Mouse (Mus musculus) CD4-positive, CD25-positive, alpha-beta regulatory T cell, adult 2 months (primary cell): Measurements from ENCODE around the gene Dlg3.
A peak's percentile ranks its signal among the peaks of the same experiment; 100 is the strongest.

ENCODE experiments used
- DNase-seq: peaks from one replicate; pipeline ENCODE4 v3.0.0-alpha.2; 2012; ENCODE audit warnings: low read depth, low spot score

Dlg3 gene

DNA sequence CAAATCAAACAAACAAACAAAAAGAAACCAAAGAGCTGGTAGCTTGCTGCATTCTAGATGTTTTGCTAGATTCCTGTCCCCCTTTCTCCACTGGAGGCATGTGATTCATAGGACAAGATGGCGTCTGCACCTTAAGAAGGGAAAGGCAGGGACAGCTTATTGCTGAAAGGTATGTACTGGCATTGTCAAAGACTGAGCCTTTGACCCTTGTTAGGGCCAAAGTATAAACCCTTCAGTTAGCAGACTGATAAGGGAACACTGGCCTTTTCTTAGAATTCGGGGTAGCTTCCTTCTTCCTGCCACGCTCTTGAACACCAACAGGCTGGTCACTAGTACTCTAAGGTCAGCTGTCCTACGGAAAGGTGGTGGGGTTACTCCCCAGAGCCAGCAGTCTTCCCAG, 29.8 kb downstream of the Dlg3 start:
- DNase-seq: no peak

DNA sequence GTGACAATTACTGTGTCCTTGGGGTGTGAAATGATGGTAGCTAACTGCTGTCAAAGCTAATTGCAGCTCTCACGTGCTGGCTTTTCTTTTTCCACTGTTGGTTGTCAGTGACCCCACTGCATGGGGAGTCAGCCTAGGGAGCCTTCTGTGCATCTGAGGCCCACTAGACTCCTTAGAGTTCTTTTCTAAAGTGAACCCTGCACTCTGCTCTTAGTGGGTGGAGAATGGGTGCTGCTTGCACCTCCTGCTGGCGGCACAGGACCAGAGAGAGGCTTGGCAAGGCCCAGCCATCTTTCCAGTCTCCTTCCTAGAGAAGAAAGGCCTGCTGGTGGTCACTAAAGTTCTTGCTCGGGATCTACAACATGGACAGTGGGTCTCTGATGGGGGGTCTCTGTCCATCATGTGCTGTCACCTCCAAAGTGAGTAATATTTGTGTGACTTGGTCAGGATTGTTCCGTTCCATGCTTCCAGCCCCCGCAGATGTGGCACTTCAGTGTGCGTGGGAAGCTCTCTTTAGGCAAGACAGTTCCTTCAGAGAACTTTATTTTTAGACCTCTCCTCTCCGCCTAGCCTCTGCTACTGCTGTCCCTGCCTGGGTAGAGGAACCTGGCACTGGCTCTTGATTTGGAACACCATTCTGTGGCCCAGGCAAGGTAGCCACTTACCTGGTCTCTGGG, 30.5 kb downstream of the Dlg3 start:
- no peak for DNase-seq

DNA sequence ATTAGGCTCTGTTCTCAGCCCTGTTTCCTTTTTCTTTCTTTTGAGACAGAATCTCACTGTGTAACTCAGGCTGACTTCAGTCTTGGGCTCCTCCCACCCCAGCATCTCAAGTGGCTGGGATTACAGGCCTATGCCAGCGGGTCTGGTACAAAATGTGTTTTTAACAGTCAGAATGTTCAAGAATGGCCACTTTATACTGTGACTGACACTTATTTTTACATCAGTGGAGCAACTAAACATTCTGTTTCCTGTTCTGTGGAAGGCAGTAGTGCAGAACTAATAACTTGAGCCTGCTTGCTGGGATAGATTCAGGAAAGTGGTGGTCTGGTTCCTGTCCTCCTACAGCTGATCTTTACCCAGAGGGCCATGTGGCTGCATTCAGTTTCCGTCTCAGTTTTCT, 33.1 kb downstream of the Dlg3 start:
- no peak for DNase-seq

DNA sequence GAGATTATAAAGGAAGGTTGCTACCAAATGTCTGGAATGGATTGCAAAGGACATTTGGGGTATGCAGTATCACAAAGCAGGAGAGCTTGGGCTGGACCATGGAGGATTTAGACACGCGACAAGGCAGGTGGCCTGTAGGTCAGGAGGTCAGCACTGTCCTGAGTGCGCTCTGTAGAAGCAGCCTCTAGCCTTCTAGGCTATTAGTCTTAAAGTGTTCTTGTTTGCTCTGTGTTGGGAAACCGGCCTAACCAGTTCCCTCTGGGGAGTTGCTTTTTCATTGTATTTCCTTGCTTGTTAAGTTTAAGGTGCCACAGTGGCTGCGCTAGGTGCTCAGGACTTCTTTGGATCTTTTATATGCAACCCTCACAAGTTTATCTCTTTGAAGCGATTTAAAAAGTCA, 34.5 kb downstream of the Dlg3 start:
- no peak for DNase-seq

DNA sequence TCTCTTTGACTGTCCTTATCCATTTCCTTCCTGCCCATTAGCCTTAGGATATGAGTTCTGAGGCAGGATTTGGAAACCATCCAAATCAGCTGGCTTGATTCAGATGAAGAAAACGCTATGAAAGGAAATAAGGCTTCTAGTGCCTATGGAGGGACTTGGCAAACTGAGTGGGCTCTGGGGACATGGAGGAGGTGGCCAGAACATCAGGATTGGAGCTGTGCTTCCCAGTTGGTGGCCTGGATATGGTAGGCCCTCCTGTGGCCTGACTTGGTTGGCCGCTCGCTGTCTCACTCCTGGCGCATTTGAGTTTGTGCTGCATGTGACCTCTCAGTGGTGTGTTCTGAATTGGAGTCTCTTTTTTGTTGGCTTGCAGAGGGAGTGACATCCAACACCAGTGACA, 43.6 kb downstream of the Dlg3 start:
- DNase-seq: no peak

DNA sequence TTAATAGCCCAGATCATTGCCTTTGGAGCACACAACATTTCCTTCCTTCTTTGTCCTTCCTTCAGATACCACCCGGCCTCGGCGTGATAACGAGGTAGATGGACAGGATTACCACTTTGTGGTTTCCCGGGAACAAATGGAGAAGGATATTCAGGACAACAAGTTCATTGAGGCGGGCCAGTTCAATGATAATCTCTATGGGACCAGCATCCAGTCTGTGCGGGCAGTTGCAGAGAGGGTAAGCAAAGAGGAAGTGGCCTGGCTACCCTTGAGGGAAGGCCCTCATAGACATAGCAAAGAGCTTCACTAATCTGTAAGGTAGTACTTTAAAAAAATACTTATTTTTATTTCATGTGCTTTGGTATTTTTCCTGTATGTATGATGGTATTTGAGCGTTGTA, 46.6 kb downstream of the Dlg3 start:
- no peak for DNase-seq

DNA sequence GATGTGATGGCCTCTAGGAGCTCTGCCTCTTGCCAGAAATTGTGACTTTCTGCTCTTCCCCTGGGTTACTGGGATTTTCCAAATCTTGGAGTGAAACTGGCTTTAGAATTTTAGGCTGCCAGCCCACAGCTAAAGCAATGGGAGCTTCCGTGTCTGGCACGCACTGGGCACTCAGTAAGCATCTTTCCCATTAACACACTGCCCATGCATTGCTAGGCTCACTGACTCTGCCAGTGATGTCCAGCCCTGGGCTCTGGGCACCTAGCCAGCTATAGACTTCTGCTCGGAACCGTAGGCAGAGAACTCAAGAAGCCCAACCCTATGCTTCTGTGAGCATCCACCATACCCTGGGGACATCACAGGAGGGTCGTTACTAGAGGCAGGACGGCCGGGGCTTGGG, 48.2 kb downstream of the Dlg3 start:
- DNase-seq: no peak

DNA sequence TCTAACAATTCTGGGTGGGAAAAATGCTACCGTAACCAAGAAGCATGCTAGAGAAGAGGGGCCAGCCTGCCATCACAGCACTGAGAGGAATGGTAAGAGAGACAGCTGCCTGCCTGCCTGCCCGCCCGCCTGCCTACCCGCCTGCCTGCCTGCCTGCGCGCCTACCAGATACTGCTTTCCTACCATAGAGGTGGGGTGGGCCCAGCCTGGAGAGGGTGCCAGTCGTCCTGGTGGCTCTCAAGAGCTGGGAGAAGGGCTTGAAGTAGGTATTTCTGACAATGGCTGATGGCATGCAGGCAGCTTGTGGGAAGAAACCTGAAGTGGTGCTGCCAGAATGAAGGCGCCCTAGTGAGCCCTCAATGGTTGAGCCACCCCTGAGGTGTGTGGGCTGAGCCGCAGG, 51.2 kb downstream of the Dlg3 start:
- DNase-seq: peak; percentile 1

DNA sequence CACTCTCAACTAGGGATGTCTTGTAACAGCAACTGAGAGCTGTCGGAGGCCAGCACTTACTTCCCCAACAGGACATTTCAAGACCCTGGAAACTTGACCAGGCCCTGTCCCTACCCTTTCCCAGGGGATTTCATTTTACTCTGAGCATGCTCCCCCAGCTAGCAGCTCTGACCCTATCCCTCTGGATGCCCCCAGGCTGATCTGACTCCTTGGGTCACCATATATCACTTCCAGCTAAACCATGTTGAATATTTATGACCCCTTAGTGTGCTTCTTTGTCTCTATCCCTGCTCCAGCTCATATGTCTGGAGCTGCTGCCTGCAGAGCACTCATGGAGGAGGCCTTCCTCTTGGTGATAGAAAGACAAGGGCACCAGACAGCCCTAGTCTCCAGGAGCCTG, 53.6 kb downstream of the Dlg3 start:
- DNase-seq: no peak

DNA sequence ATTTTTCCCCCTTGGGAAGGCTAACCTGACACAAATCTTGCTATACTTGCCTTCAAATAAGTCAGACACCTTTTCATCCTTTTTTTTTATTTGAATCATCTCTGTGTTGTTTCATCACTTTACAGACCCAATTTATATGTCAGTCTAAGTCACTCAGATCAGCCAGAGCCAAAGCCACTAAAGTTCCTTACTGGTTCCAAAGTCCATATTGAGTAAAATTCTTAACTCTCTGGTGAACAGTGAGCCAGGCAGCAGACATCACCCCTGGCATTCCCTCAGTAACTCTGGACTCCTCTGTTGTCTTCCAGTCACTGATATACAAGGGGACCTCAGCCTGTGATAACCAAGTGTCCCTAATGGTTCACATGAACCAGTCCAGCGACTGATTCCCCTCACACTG, 58.0 kb downstream of the Dlg3 start:
- DNase-seq: no peak

DNA sequence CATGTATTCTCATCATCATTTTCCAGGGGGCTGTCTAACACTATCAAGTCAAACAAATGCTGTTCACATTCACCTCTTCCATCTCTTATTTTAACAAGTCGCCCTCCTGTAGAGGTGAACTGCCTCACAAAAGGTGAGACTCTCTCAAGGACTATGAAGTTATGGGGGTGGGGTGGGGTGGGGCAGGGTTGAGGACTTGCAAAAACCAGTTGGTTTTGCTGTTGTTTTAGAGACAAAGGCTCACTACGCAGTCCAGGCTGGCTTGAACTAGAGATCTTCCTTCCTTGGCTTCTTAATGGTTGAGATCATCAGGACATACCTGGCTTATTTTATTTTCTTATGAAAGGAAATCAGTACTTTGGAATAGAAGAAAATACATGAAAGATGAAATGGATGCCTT, 65.3 kb downstream of the Dlg3 start:
- DNase-seq: no peak

DNA sequence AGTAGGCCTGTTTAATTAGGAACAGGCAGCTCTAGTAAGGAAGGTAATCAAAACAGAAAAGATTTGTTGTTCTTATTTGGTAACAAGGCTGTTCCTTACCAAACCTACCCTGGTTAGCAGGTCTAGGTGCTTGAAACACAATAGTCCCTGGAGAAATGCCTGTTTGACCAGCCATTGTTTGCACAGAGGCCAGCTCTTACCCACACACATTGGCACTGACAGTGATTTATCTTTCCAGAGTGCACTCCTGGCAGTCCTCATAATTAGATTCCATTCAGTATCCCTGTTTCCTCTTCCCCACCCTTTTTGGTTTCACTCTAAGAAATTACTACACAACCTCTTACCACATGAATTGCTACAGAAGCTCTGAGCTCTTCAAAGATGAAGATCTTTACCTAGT, 71.7 kb downstream of the Dlg3 start:
- DNase-seq: no peak
